Mouse (Mus musculus) C2C12 (cell line): ENCODE data around the gene Olfr1209. TPM values are rescaled to one million over a fixed set of nuclear protein-coding genes. Genes with fewer than 3 reads are reported as not detected.

ENCODE experiments used
- H3K27me3 ChIP-seq: one replicate; pipeline ENCODE4 v1.6.1; 2011; ENCODE audit not compliant: control insufficient read depth, insufficient read depth, insufficient read length
- H3K36me3 ChIP-seq: one replicate; pipeline ENCODE4 v1.6.1; 2011; ENCODE audit not compliant: control insufficient read depth, insufficient read depth
- H3K4me3 ChIP-seq: one replicate; pipeline ENCODE4 v1.5.1; 2011; ENCODE audit warnings: mild to moderate bottlenecking, control low read depth; ENCODE audit not compliant: poor library complexity, insufficient read depth, severe bottlenecking
- H3K79me2 ChIP-seq: one replicate; pipeline ENCODE4 v1.6.1; 2011; ENCODE audit not compliant: control insufficient read depth, insufficient read depth
- H3K79me3 ChIP-seq: one replicate; pipeline ENCODE4 v1.6.1; 2011; ENCODE audit warnings: low read depth, control low read depth
- H3ac ChIP-seq: one replicate; pipeline ENCODE3; 2011; ENCODE audit warnings: low read depth; ENCODE audit not compliant: control insufficient read depth, insufficient read length
- CEBPB ChIP-seq: IDR thresholded peaks from one replicate; pipeline ENCODE4 v1.6.1; 2011; ENCODE audit warnings: low read depth, mild to moderate bottlenecking, control low read depth, moderate library complexity
- CTCF ChIP-seq: IDR thresholded peaks from one replicate; pipeline ENCODE4 v1.5.1; 2011; ENCODE audit not compliant: control insufficient read depth, insufficient read depth, insufficient read length
- FOSL1 ChIP-seq: IDR thresholded peaks from one replicate; pipeline ENCODE4 v1.8.0; 2011; ENCODE audit warnings: mild to moderate bottlenecking, low read length; ENCODE audit not compliant: poor library complexity, insufficient read depth, severe bottlenecking
- MAX ChIP-seq: IDR thresholded peaks from one replicate; pipeline ENCODE4 v1.6.1; 2011; ENCODE audit warnings: mild to moderate bottlenecking, control low read depth
- MYOD1 ChIP-seq: IDR thresholded peaks from one replicate; pipeline ENCODE4 v1.6.1; 2011; ENCODE audit warnings: low read depth; ENCODE audit not compliant: control insufficient read depth, insufficient read length
- MYOG ChIP-seq: IDR thresholded peaks from one replicate; pipeline ENCODE4 v1.6.1; 2011; ENCODE audit not compliant: control insufficient read depth, insufficient read length; ENCODE audit errors: extremely low read depth
- USF1 ChIP-seq: IDR thresholded peaks from one replicate; pipeline ENCODE4 v1.6.1; 2011; ENCODE audit warnings: low read depth, mild to moderate bottlenecking, control low read depth, moderate library complexity
- long read RNA-seq, 2 experiments: library from polyadenylated mRNA; unstranded; transcript quantifications; one replicate each; pipeline ENCODE4 v2.0.0; 2019 to 2020
- polyA plus RNA-seq: library from polyadenylated mRNA; unstranded; fragments of >200 nt; fragmentation: generic; extraction: Trizol; gene quantifications from one replicate; pipeline ENCODE4 v1.2.1, GENCODE M21; 2012; ENCODE audit warnings: missing spikeins

Olfr1209 gene
- polyA plus RNA-seq, result not detected
- long read RNA-seq, experiment 1, result 0 reads
- long read RNA-seq, experiment 2, result 0 reads

DNA sequence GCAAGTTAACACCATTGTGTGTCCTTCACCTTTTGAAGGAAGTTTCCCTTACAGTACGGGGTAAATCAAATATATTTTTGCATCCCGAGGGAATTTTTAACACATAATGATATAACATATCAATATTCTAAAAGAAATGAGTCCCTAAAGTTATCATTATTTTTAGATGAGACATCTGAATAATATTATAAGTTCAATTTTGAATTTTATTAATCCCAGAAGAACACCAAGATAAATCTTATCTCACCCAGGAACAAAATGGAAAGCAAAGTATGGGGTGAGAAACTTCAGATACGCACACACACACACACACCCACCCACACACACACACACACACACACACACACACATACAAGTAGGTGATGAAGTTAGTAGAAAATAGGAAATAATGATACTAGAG is at the start of gene Olfr1209:
Gene Olfr1209 (minus strand): TSS at position 101 of the 400 bp plus-strand sequence.
- Histone ChIP-seq H3K27me3 (no peaks in the 10 kb centered on the region), H3K36me3 (no peaks in the 10 kb centered on the region), H3ac (no peak within 1 kb of the TSS), H3K79me3 (no peaks in the 10 kb centered on the region), H3K79me2 (no peaks in the 10 kb centered on the region), H3K4me3 (no peak within 1 kb of the TSS)
- TF ChIP-seq CTCF (no peak), USF1 (no peak), CEBPB (no peak), MAX (no peak)

DNA sequence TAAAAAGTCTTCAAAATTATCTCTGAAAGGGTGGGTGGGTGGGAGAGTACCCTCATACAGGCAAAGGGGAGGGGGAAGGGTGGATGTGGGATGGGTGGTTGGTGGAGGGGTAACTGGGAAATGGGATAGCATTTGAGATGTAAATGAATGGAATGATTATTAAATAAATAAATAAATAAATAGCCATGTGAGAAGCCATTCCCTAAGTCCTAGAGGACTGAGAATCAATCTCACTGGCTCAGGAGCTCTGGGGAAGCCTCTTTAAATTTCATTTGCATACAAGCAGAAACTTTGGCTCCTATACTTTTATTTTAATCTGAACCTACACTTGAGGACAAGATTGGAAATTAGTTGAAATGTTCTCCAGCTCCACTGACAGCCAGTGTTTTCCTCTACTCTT is 38.7 kb upstream of the Olfr1209 start, which contains the start of gene Olfr1212:
Gene Olfr1212 (plus strand): TSS at position 301 of the 400 bp plus-strand sequence.
- no peak within 1 kb of the TSS for H3K4me3 ChIP-seq
- no peak within 1 kb of the TSS for H3ac ChIP-seq
- no peaks in the 10 kb centered on the region for H3K36me3 ChIP-seq
- no peaks in the 10 kb centered on the region for H3K27me3 ChIP-seq
- no peaks in the 10 kb centered on the region for H3K79me2 ChIP-seq
- TF ChIP-seq MYOD1, result no peak
- TF ChIP-seq MYOG, result no peak
- no peak for TF ChIP-seq CEBPB
- no peak for TF ChIP-seq FOSL1
- no peak for TF ChIP-seq MAX
- no peaks in the 10 kb centered on the region for H3K79me3 ChIP-seq

DNA sequence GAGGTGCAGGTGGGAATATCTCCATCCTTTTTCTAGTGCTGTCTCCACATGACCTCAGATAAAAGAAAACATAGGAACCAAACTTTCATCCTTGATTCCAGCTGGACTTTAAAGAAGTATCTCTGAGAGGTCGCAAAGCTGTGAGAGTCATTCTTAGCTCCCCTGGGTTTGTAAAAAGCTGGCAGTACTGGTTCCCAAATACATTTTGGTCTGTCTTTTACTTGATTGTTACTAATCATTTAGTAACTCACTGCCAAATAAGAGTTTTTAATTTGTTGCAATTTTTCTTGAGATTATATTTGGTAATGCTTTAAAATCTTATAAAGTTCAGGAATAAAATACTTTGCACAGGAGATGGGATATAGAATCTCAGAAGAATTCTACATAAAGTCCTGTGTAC is 23.1 kb upstream of the Olfr1209 start, which contains the start of gene Olfr1211:
Gene Olfr1211 (minus strand): TSS at position 101 of the 400 bp plus-strand sequence.
- no peaks in the 10 kb centered on the region for H3K79me2 ChIP-seq
- H3K79me3 ChIP-seq, result no peaks in the 10 kb centered on the region

DNA sequence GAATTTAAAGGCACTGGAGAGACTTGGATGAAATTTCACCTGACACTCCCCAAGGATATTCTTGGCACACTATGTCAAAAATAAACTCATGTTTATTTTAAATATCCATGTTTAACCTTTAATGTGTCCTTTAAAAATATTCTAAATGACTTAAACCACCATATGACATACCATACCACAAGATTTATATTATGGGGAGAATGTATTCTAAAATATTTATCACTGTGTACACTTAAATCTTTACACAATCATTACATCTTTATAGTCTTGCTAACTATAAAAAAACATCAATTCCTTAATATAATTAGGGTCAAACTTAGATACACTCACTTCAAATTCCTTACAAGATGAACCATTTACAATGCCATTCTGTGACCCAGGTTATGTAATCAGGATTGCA is 12.7 kb downstream of the Olfr1209 start, which contains the start of gene Olfr1208:
Gene Olfr1208 (minus strand): TSS at position 101 of the 400 bp plus-strand sequence.
- Histone ChIP-seq H3K79me2 (no peaks in the 10 kb centered on the region), H3K27me3 (no peaks in the 10 kb centered on the region)
- TF ChIP-seq MYOD1, result no peak
- no peak for TF ChIP-seq MYOG
- TF ChIP-seq CTCF, result no peak
- no peak for TF ChIP-seq USF1
- TF ChIP-seq MAX, result no peak

More for the DNA sequence above, 23.1 kb upstream of the Olfr1209 start, which contains the start of gene Olfr1211:
- no peaks in the 10 kb centered on the region for H3K36me3 ChIP-seq
- no peaks in the 10 kb centered on the region for H3K27me3 ChIP-seq
- no peak within 1 kb of the TSS for H3K4me3 ChIP-seq
- TF ChIP-seq MYOD1, result no peak
- TF ChIP-seq CEBPB, result no peak
- no peak for TF ChIP-seq MAX
- no peak for TF ChIP-seq USF1
- TF ChIP-seq CTCF, result no peak
- TF ChIP-seq MYOG, result no peak
- no peak for TF ChIP-seq FOSL1
- no peak within 1 kb of the TSS for H3ac ChIP-seq

DNA sequence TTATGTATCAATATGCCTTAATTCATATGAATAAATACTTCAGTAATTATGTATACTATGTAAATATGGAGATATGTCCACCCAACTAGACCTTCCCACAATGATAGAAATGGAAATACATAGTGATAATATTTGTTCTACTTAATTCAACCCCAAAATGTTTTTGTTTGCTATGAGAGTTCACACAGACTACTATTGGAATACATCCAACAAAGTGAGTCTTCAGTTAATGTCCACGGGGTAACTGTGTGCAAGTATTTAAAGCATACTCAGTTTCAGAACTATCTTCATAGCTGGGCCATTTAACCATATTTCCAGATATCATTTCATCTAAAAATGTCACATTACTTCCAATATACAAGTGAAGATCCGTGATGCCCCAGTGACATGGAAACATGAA is 52.0 kb downstream of the Olfr1209 start, which contains the start of gene Olfr1206:
Gene Olfr1206 (plus strand): TSS at position 301 of the 400 bp plus-strand sequence.
- H3ac ChIP-seq, result no peak within 1 kb of the TSS
- no peaks in the 10 kb centered on the region for H3K79me2 ChIP-seq
- H3K4me3 ChIP-seq, result no peak within 1 kb of the TSS
- H3K36me3 ChIP-seq, result no peaks in the 10 kb centered on the region
- no peaks in the 10 kb centered on the region for H3K79me3 ChIP-seq
- TF ChIP-seq MAX (no peak), CEBPB (no peak)
- no peaks in the 10 kb centered on the region for H3K27me3 ChIP-seq

More for the DNA sequence above, 12.7 kb downstream of the Olfr1209 start, which contains the start of gene Olfr1208:
- Histone ChIP-seq H3K4me3 (no peak within 1 kb of the TSS), H3K36me3 (no peaks in the 10 kb centered on the region), H3ac (no peak within 1 kb of the TSS), H3K79me3 (no peaks in the 10 kb centered on the region)

Other genes with a start within 250 kb of the Olfr1209 start
- gene Olfr1193, start 239.5 kb downstream of the Olfr1209 start, polyA plus RNA-seq, result not detected
- gene Olfr1195, start 226.0 kb downstream of the Olfr1209 start, polyA plus RNA-seq, result not detected
- gene Olfr1196, start 210.6 kb downstream of the Olfr1209 start, polyA plus RNA-seq, result not detected
- gene Olfr1197, start 182.8 kb downstream of the Olfr1209 start, polyA plus RNA-seq, result not detected
- not detected for gene Olfr1198, start 163.8 kb downstream of the Olfr1209 start, polyA plus RNA-seq
- gene Olfr1199, start 154.7 kb downstream of the Olfr1209 start, polyA plus RNA-seq, result not detected
- gene Olfr1200, start 144.7 kb downstream of the Olfr1209 start, polyA plus RNA-seq, result not detected
- not detected for gene Olfr1201, start 122.1 kb downstream of the Olfr1209 start, polyA plus RNA-seq
- not detected for gene Olfr1202, start 100.7 kb downstream of the Olfr1209 start, polyA plus RNA-seq
- not detected for gene Olfr1205, start 85.4 kb downstream of the Olfr1209 start, polyA plus RNA-seq
- not detected for gene Olfr1204, start 65.9 kb downstream of the Olfr1209 start, polyA plus RNA-seq
- gene Olfr1206, start 51.9 kb downstream of the Olfr1209 start, polyA plus RNA-seq, result not detected
- not detected for gene Olfr1208, start 12.8 kb downstream of the Olfr1209 start, polyA plus RNA-seq
- not detected for gene Olfr1211, start 23.0 kb upstream of the Olfr1209 start, polyA plus RNA-seq
- not detected for gene Olfr1212, start 38.8 kb upstream of the Olfr1209 start, polyA plus RNA-seq
- gene Gm13762, start 65.1 kb upstream of the Olfr1209 start, polyA plus RNA-seq, result not detected
- not detected for gene Olfr1214, start 77.5 kb upstream of the Olfr1209 start, polyA plus RNA-seq
- gene Olfr1215, start 91.8 kb upstream of the Olfr1209 start, polyA plus RNA-seq, result not detected
- not detected for gene Olfr1216, start 103.2 kb upstream of the Olfr1209 start, polyA plus RNA-seq
- gene Olfr1217, start 116.9 kb upstream of the Olfr1209 start, polyA plus RNA-seq, result not detected
- not detected for gene Olfr1218, start 146.0 kb upstream of the Olfr1209 start, polyA plus RNA-seq
- not detected for gene Olfr1219, start 168.4 kb upstream of the Olfr1209 start, polyA plus RNA-seq
- not detected for gene Olfr1220, start 191.7 kb upstream of the Olfr1209 start, polyA plus RNA-seq
- not detected for gene Olfr1221, start 202.1 kb upstream of the Olfr1209 start, polyA plus RNA-seq
- gene Olfr1222, start 217.9 kb upstream of the Olfr1209 start, polyA plus RNA-seq, result not detected
- gene Olfr1223, start 236.4 kb upstream of the Olfr1209 start, polyA plus RNA-seq, result not detected
- gene Olfr1224-ps1, start 248.9 kb upstream of the Olfr1209 start, polyA plus RNA-seq, result not detected